Mouse (Mus musculus) ovary, postnatal 36 days (tissue): ENCODE data around the gene 1700069L16Rik.
A peak's percentile ranks its signal among the peaks of the same experiment; 100 is the strongest.

ENCODE experiments used
- DNase-seq: peaks from one replicate; pipeline ENCODE4 v3.0.0; 2022; ENCODE audit warnings: low spot score, mixed read lengths

Gene 1700069L16Rik

DNA sequence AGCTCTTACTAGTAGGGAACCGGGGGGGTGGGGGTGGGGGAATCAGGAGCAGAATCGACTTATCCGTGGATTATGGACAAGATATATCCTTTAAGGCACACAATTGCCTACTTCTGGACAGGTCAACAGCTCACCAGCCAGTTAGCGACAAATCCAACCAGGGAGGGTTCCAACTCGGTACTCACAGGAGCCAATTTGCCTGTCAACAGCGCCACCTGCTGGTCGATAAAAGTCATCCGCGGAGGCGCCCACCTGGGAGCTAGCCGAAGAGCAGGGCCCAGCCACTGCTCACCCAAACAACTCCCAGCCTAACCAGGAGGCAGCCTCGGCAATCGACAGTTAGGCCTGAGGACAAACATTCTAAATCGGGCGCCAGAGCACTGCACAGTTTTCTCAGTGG is at the start of gene 1700069L16Rik:
Gene 1700069L16Rik, minus strand, starts transcription at position 327 of the 400 bp plus-strand sequence.
- DNase-seq: peak; percentile 75

DNA sequence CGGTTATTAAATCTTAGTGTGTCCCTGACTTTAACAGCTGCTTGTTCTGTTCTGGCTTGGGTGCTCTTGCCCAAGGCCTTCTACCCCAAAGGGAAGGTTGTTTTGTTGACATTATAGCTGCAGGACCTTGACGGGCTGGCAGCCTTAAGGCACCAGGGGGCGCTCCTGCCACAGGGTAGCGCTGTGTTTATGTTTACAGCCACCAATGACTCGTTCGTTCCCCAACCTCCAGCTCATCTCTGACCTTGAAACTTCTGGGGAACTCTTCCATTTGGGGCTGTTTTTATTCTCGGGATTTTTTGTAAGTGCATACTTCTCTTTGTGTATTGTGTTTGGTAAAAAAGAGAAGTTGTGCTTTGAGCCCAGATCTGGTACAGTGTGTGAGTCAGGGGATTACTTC is 49.1 kb upstream of the 1700069L16Rik start:
- DNase-seq: peak; percentile 93

DNA sequence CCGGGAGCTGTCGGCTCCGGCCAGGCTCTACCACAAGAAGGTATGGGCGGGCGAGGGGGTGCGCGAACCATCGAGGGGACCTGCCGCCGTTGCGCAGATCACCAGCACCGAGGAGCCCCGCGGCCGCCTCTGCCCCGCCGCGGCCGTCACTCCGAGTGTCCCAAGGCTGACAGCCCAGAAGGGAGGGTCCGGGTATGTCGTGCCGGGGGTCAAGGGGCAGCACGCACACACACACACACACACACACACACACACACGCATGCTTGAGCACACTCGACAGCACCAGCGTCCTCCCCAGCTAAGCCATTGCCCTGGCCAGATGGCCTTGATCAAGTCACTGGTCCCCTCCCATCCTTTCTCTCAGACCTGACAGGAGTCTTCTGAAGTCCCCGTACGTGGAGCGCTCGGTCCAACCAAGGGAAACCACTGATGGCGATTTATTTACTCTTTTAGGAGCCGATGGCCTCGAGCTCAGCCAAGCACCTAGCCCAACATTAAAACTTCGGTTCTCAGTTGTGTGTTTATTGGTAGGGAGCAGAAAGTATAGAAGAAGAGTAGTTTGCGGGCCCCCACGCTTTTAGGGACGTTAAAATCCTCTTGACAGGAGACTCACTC is 48.4 kb upstream of the 1700069L16Rik start:
- DNase-seq: no peak

DNA sequence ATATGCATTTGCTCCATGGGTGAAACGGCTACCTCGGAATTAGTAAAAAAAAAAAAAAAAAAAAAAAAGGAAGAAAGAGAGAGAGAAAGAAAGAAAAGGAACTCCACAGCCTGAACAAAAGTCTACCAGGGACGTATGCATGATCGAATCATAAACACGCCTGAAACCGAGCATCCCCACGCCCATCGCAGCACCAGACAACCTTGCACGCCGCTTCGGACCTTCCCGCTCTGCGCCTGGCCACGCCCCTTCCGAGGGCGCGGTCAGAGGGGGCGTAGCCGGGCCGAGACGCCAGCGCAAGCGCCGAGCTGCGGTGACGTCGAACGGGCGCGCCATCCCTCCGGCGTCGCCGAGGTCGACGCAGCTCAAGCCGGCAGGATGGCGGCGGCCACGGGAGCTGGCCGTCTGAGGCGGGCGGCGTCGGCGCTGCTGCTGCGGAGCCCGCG is 47.9 kb upstream of the 1700069L16Rik start, which contains the start of the genes Sart3 and Iscu:
Gene Sart3, minus strand, starts transcription at position 61 of the 446 bp plus-strand sequence.
Gene Iscu, plus strand, starts transcription at position 299 of the 446 bp plus-strand sequence.
- peak; percentile 96 for DNase-seq

DNA sequence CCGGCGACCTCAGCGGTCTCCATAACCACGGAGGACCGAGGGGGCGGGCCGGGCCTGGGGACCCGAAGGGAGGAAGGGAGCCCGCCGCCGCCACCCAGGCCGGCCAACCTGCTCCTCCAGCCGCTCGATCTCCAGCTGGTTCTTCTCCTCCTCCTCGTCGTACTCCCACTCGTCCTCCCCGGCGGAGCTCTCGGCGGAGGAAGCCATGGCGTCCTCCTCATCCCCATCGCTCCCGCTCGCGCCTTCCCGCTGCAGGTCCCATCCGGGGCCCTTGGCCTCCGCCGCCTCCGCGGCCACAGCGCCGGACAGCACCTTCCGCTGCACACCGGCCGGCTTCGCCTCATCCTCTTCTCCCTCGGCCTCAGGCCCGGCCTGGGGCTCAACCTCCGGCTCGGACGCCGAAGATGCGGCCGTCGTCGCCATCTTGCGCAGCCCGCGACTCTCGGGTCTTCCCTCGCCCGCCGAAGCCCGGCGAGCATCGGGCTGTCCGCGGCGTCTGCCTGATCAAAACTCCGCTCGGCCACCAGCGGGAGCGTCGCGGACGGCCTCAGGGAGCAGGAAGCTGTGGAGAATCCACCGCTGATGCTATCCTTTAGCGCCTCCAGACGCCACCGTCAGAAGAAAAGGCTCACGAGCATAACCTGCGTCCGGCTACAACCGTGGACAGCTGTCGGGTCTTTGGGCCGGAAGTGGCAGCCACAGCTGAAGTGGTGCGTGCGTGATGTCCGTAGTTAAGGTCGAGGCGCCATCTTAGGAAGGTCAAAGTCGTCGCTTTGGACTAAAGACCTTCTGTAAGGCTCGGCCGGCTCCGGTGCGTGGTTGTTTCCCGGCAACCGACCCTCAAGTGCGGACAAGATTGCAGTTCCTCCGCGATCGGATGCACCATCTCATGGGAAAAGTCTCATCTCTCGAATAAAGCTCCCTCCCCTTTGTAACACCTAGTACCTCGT is 46.9 kb upstream of the 1700069L16Rik start:
- DNase-seq: peak; percentile 84

DNA sequence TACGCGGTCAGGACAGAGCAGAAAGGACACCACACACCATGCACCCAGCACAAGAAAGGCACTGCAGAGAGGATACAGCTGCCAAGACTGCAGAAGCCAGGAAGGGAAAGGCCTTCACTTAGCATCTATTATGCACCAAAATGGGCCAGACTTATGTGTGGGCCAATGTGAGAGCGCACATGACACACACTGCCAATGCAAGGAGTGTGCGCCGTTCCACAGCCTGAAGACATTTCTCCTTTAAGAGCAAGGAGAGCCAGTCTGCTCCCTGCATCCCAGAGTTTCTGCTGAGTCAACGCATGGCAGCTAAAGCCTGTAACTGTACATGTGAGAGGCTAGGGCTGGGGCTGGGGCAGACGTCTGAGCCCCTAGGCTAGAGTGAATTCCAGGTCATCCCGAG is 44.2 kb upstream of the 1700069L16Rik start:
- DNase-seq: no peak

DNA sequence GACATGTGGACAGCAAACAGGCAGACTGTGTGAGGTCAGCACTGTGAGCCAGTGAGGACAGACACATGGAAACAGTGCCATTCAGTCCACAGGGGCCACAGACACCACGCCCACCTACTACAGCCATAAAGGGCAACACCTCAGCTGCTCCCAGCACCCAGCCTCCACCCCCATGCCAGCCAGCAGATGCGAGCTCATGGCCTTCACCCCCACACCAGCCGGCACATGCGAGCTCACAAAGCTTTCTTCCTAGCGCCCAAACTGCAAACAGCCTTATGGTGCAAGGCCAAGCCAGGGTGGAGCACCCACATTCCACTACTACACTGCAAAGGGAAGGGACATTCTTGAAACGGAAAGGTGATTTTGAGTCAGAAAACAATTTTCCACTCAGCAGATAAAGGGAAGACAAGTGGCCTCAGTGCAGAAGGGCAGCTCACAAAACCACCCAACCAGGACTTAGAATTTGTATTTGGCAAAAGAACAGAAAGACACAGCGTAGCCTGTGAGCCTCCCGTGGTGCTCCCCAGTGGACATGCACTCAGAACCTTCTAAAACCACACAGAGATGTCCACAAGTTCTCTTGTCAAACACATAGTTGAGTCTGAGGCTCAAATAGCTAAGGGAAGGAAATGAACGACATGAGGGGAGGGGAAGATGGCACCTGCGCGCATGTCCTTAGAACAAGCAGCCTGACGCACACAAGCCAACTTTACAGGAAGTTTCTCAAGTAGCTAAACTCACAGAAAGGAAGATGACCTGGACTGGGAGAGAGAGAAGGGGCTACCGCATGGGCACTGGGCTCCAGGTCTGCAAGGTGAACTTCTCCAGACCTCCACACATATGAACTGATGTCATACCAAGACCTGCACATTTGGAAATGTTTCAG is 41.3 kb upstream of the 1700069L16Rik start:
- DNase-seq: no peak

DNA sequence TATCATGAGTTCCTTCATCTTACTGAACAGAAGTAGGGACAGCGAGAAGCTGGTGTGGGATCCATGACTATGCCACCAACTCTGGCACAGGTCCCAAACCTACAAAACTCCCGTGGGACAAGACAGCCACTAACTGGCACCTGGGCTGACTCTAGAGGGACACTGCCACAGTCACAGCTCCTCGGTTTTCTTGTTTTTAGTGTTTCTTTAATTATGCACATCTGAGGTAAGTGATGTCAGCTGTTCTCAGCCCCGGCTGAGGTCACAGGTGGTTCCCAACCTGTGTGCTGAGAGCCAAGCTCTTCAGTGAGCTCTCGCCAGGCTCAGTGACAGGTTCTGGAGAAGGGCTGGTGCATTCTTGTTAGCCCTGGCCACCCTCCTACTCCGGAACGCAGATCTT is 39.9 kb upstream of the 1700069L16Rik start:
- no peak for DNase-seq

DNA sequence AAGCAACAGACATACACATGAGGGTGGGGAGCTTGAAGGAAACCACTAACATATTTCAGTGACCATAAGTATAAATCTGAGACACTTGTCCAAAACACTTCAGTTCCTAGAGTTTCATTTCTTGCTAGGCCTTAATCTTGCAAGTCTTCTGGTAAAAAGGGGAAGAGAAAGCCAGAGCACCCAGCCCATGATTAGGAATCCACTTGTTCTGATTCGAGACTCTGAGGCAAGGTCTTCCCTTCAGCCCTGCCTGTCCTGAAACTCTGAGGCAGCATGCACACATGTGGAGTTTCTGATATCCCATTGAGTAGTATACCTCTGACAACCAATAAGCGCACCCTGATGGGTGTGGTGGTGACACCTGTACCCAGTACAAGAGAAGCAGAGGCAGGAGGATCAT is 37.0 kb upstream of the 1700069L16Rik start:
- DNase-seq: no peak

DNA sequence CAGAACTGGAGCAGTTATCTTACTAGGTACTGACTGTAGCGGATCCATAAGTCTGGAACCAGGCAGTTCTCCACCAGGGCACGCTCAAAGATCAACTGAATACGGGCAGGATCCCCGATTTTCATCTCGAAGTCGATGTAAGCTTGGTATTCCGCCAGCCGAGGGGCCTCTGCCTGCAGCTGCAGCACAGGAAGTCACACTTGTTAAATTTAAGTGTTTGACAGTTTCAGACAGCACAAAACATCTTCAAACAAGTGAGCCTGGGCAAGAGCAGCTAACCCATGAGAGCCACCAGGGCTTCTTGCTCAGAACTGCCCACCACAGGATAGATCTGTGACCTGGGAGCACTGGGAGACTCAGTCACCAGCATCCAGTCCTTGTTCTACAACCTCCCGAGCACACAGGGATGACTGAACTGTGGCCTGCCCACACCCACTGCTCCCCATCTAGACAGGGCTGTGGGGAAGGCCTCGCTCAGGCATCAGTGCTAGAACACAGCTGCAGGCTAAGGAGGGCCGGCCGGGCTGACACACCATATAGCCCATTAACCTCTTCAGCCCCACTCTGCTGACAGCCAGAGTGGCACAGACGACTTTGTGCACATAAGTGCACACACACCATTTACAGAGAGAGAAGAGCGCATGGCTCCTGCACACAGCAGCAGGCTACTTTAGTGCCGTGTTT is 30.9 kb upstream of the 1700069L16Rik start:
- DNase-seq: no peak

DNA sequence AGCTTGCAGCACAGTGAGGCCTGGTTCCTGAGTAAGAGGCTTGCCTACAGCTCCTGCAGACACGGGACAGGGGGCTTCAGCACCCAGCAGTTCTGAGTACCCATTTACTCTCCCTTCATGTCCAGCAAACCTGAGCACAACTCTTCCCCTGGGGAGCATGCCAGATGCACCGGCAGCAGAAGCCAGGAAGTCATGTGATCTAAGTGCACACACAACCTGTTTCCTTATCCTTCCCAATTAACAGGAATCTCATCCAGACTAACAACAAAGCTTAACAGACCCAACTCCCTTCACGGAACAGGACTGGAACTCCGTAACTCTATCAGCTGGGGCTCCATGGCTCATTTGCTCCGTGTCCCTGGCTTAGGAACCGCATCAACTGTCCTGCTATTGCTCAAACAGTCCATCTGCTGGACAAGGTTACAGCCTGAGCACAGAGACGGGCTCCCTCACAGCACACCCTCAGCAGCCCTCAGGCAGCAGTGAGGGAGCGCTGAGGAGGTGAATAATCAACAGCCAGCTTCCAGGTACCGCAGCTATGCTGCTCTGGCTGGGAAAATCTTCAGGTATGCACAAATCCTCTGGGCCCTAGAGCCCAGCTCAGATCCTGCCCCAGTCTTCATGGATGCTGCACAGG is 27.1 kb upstream of the 1700069L16Rik start:
- DNase-seq: no peak

DNA sequence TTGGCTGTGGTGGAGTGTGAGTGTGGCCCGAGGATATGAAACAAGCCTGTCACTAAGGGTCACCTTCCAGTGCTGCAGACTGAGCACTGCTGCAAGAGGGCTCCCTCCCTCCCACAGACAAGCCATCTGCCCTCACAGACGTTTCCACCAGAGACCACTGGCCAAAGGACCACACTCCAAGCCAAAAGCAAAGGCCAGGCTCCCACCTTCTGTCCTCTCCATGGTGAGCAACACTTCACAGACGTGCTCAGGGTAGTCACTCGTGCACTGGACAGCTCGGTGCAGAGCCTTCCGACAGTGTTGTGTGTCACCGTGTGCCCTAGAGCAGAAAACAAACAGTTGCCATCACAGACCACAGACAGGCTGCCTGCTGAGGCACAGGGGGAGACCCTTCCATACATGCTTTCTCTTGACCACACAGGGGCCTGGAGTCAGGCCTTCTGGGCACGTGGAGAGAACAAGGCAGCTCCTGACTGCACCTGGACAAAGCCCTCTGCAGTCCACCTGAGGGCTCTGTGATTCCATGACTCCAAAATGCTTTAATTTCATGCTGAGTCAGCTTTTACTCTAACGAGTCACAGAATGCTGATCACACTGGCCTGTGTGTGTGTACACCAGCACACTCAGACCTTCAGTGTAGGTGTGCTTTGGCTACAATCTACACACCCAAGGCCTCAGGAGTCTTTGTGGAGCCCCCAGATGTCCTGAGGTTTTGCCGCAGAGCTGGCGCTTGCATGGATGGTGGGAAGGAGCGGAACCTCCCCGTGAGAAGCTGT is 24.2 kb upstream of the 1700069L16Rik start:
- DNase-seq: no peak

DNA sequence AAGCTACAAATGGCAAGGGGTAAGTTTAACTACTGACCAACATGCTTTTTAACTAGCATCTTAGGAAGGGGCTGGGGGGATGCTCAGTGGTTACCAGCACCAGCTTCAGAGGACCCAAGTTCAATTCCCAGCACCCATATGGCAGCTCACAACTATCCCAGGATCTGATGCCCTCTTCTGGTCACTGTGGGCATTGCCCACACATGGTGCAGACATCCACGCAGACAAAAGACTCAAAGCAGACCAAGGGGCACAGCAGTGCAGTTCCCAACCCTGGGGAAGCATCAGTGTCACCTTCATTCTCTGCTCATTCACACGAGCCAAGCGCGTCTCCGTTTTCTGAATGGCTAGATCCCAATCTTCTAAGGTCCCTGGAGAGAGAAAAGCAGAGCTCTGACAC is 23.1 kb upstream of the 1700069L16Rik start:
- no peak for DNase-seq

DNA sequence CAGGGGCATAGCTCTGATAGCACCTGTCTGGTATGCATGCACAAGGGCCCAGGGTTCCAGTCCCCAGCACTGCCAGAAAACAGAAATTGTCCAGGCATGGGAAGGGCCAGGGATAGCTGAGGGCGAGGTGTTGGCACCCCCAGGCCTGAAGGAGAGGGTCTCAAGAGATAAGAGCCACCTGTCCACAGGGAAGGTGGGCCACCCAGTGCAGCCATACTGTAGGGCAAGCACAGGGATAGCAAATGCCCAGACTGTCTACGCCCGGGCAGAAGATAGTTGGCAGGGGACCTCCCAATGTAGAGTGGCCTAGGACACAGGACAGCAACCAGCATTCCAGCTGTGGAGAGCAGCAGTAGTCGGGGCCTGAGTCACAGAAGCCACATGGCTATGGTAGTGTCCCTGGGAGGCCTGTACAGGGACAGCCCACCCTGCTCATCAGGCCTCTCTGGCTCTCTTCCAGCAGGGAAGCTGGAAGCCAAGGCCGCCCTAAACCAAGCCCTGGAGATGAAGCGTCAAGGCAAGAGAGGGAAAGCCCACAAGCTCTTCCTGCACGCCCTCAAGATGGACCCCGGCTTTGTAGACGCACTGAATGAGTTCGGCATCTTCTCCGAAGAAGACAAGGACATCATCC is 13.2 kb upstream of the 1700069L16Rik start:
- DNase-seq: no peak

DNA sequence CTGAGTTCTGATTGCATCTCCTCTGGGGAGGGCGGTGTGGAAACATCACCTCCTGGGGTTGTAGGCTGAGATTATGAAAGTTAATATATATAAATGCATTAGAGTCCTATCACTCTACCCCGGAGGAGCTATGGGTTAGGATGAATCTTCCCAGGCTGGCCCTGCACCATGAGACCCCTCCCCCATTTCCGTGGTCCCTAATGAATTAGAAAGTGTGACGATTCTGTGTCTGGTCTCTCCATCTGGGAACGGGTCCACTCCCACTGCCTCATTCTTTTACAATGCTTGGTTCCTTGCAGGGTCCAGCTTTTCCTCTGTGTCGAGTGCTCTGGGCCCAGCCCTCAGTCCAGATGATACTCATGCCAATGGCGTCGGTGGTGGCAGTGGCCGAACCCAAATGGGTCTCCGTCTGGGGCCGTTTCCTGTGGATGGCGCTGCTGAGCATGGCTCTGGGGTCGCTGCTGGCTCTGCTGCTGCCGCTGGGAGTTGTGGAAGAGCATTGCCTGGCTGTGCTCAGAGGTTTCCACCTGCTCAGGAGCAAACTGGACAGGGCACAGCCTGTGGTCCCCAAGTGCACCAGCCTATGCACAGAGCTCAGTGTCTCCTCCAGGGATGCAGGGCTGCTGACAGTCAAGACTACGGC is 12.1 kb upstream of the 1700069L16Rik start:
- no peak for DNase-seq

DNA sequence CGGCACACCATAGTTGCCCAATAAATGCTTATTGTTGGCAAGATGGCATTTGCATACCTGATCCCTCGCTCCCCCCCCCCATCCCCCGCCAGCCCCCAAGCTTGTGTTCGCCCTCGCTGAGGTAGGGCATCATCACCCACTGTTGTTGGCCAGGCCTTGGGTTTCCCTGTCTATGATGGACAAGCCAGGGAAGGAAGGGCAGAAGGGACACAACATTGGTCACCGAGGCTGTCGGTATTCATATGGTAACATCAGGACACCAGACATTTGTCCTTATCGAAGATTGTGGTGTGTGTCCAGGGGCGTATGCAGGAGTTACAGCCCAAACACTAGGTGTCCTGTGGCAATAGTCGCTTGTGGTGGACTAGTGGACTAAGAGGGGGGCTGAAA is 11.5 kb upstream of the 1700069L16Rik start:
- DNase-seq: no peak

DNA sequence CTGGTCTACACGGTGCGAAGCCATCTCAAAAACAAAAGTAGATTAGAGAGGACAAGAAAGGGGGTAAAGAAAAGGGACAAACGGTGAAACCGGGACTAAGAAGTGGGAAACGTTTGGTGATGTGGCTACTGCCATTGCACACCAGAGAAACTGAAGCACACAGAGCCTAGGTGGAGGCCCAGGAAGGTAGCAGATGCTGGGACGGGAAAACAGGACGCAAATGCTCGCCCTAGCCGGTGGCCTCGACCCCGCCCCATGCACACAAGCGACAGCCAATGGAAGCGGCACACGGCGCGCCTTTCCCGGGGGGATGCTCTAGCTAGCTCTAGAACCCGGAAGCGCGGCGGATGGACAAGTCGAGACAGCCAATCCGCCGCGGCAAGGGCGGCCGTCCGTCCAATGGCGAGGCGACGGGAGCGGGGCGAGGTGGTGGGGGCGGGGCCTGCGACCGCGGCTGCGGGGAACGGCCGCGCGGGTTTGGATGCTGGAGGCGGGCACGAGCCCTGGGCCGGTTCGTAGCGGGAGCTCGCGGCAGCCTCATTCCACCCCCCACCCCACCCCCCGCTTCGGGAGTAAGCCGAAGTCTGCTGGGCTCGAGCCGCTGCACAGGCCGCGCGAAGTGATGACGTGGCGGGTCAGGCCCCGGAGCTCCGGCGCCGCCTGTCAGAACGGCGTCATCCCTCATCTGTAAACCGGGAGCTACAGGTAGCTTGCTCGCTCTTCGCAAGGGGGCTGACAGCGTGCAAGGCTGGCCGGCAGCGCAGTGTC is 11.0 kb upstream of the 1700069L16Rik start, which contains the start of gene Ficd:
Gene Ficd, plus strand, starts transcription at position 459 of the 768 bp plus-strand sequence.
- peak; percentile 92 for DNase-seq

DNA sequence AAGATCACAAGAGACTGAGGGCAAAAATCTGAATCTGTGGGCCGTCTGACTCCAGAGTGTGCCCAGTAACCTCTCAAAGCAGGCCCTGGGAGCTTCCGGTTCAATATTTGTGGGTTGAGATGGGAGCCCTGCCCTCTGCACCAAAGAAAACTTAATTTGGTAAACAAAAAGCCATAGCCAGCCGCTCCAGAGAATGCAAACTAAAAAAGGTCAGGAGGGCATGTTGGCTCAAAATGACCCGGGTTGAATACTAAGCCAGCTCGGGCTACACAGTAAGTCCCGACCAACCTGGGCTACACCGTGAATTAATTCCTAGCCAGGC is 10.4 kb upstream of the 1700069L16Rik start:
- no peak for DNase-seq
